Mouse (Mus musculus) liver, embryonic 16.5 days (tissue): Measurements from ENCODE around the gene Cd3e. TPM values are rescaled to one million over a fixed set of nuclear protein-coding genes. Genes with fewer than 3 reads are reported as not detected.

Source experiments
- ATAC-seq: fragments of 200-750 bp; cut with Nextera tagmentation; 2 replicates; pipeline ENCODE4 v1.8.0; 2017; ENCODE audit warnings: low read depth, mild to moderate bottlenecking, moderate number of reproducible peaks, moderate library complexity
- H3K27ac ChIP-seq: fragments of 300-500 bp; sonication (generic); 2 replicates; pipeline ENCODE4 v1.5.1; 2014; ENCODE audit warnings: mild to moderate bottlenecking, low read length
- H3K27me3 ChIP-seq: fragments of 300-500 bp; sonication (generic); 2 replicates; pipeline ENCODE4 v1.6.1; 2014; ENCODE audit warnings: low read depth, low read length, mixed read lengths; ENCODE audit not compliant: control insufficient read depth, insufficient read depth
- H3K36me3 ChIP-seq: fragments of 300-500 bp; sonication (generic); 2 replicates; pipeline ENCODE4 v1.6.1; 2014; ENCODE audit warnings: mild to moderate bottlenecking; ENCODE audit not compliant: control insufficient read depth, insufficient read depth
- H3K4me1 ChIP-seq: fragments of 300-500 bp; sonication (generic); 2 replicates; pipeline ENCODE4 v1.6.1; 2014; ENCODE audit warnings: low read depth, low read length, mixed read lengths; ENCODE audit not compliant: control insufficient read depth
- H3K4me2 ChIP-seq: fragments of 300-500 bp; sonication (generic); 2 replicates; pipeline ENCODE4 v1.6.1; 2014; ENCODE audit warnings: low read depth, low read length, mixed read lengths
- H3K4me3 ChIP-seq: fragments of 300-500 bp; sonication (generic); 2 replicates; pipeline ENCODE4 v1.5.1; 2014; ENCODE audit warnings: low read depth, mild to moderate bottlenecking, low read length
- H3K9ac ChIP-seq: fragments of 300-500 bp; sonication (generic); 2 replicates; pipeline ENCODE4 v1.6.1; 2014; ENCODE audit warnings: low read depth, low read length
- H3K9me3 ChIP-seq: fragments of 300-500 bp; sonication (generic); replicated peaks from 2 replicates; pipeline ENCODE4 v1.6.1; 2016; ENCODE audit warnings: low read length; ENCODE audit not compliant: control insufficient read depth
- WGBS: fragments of 180-500 bp; shearing (Covaris S2); extraction: QIAGEN DNeasy Blood & Tissue Kit; methylation state at CpG from one replicate; pipeline ENCODE4 v1.1.7; 2014; ENCODE audit not compliant: insufficient replicate concordance; 5-methylcytosine and 5-hydroxymethylcytosine counted together
- polyA plus RNA-seq: library from polyadenylated mRNA; unstranded; fragments of >200 nt; fragmentation: Nextera tagmentation; extraction: Ambion mirVana; gene quantifications from 2 replicates; pipeline ENCODE4 v1.2.1, GENCODE M21; 2015

Gene Cd3e
- polyA plus RNA-seq, 1 experiment from 2014 or later = not detected

DNA sequence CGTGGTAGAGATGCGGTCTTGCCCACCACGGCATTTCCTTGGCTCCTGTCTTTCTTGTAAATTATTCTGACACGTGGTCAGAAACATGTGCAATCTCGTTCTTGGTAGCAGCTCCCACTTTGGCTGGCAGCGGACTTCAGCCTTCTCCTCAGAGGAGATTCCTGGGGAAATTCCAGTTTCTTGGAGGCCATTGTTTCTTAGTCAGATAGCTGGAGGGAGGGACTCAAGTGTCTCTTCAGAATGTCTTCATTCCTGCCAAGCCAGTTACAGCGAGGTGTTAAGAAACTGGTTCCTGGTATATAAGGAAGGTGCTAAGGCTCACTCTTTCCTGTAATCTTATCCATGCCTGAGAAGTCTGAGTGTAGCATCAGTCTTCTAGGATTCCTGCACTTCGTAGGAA lies 17.9 kb upstream of the Cd3e start:
- Histone ChIP-seq H3K4me3 (no peak overlapping the region), H3K36me3 (no peaks in the 10 kb centered on the region), H3K27me3 (no peaks in the 10 kb centered on the region), H3K9me3 (no peaks in the 10 kb centered on the region), H3K4me2 (no peak overlapping the region), H3K4me1 (no peaks in the 10 kb centered on the region; the same call in 1 of the 2 replicates), H3K27ac (no peak overlapping the region), H3K9ac (no peak overlapping the region)
- no peak for ATAC-seq
- WGBS = 35% methylated on average over 8 of the region's 8 CpGs

DNA sequence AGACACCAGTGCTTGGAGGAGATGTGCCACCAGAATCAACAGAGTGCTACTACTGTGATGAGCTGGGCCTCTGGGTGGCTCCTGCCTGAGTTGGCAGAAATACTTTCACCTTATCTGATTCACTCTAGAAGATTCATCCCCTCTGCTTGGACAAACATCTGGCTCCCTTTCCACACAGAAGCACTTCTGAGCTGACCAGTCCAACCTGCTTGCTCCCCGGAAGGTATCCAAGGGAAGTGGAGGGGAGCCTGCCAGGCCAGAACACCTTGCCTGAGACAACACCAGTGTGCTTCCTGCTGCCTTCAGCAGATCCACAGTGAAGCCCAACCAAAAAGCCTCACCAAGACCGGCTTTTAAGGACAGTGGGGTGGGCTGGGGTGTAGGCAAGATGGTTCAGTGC lies 14.8 kb upstream of the Cd3e start:
- 60% methylated on average over 2 of the region's 2 CpGs for WGBS
- ATAC-seq = no peak
- H3K36me3 ChIP-seq = no peaks in the 10 kb centered on the region
- H3K27ac ChIP-seq = no peak overlapping the region
- no peaks in the 10 kb centered on the region for H3K4me1 ChIP-seq
- H3K9me3 ChIP-seq = no peaks in the 10 kb centered on the region
- H3K27me3 ChIP-seq = no peaks in the 10 kb centered on the region; the same call in 1 of the 2 replicates
- no peak overlapping the region for H3K9ac ChIP-seq
- H3K4me2 ChIP-seq = no peak overlapping the region
- H3K4me3 ChIP-seq = no peak overlapping the region

- no peak overlapping the region for H3K4me3 ChIP-seq
- H3K36me3 ChIP-seq = no peaks in the 10 kb centered on the region
- no peaks in the 10 kb centered on the region for H3K4me1 ChIP-seq
- H3K9ac ChIP-seq = no peak overlapping the region
- no peak overlapping the region for H3K27ac ChIP-seq
- H3K4me2 ChIP-seq = no peak overlapping the region
- no peak for ATAC-seq
- H3K9me3 ChIP-seq = no peaks in the 10 kb centered on the region
- H3K27me3 ChIP-seq = no peaks in the 10 kb centered on the region; the same call in 1 of the 2 replicates
- WGBS = 34% methylated on average over 3 of the region's 3 CpGs
These were observed 14.2 kb upstream of the Cd3e start for GRCm38 (mm10) chr9:45023638-45024037.

DNA sequence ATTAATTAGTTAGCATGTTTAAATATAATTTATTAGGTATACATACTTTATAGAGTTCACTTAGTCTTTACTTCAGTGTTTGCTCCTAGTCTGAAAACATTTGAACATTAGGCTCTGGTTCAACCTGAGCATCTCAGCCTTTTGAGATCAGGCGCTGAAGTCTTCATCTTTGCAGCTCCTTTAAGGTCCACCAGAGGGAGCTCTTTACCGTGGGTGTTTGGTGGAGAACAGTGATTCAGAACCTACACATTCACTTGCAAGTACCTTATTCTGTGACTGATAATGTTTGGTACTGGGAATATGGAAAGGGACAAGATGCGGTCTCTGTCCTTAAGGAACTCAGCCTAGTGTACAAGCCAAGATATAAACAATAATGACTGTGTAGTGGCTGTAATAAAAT lies 13.4 kb upstream of the Cd3e start:
- Histone ChIP-seq H3K9me3 (no peaks in the 10 kb centered on the region), H3K4me2 (no peak overlapping the region), H3K4me1 (no peaks in the 10 kb centered on the region), H3K9ac (no peak overlapping the region), H3K27ac (no peak overlapping the region), H3K36me3 (no peaks in the 10 kb centered on the region), H3K4me3 (no peak overlapping the region), H3K27me3 (no peaks in the 10 kb centered on the region; the same call in 1 of the 2 replicates)
- 4% methylated on average over 3 of the region's 3 CpGs for WGBS
- ATAC-seq = no peak

DNA sequence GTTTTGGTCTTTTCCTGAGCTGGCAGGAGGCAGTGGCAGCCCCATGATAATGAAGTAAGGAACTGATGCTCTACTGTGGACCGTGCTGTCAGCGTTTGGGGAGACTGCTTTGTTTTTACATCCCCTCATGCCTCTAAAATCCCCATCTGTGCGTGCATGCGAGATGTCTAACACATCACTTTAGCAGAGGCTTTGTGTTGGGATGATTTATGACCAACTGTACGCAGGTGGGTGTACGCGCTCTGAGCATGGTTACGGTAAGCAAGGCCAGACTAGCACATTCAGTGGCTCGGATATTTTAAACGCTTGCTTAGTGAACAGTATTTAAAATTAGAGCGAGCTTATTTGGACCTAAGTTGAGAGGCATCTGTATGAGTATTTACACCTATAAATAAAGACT lies 8.6 kb upstream of the Cd3e start:
- Histone ChIP-seq H3K4me1 (no peaks in the 10 kb centered on the region), H3K4me3 (no peak overlapping the region), H3K27ac (no peak overlapping the region), H3K4me2 (no peak overlapping the region), H3K27me3 (no peaks in the 10 kb centered on the region; the same call in 1 of the 2 replicates), H3K36me3 (no peaks in the 10 kb centered on the region), H3K9ac (no peak overlapping the region), H3K9me3 (no peaks in the 10 kb centered on the region)
- ATAC-seq = no peak
- WGBS = 68% methylated on average over 11 of the region's 11 CpGs

DNA sequence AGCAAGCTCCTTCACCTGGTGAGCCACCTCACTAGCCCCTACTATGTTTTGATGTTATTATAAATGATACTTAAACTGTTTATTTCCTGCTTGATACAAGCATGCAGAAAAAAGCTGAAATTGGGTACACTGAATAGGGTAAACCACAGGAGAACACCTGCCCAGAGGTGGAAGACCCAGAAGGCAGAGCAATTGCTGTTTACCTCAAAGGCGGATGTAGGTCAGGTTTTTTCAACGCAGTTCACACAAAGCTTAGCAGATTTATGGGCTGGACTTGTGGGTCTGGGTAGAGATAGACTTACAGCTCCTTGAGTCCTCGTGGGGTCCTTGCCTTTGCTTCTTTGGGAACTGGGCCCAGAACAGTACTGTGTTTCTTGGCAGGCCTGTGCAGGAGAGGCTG lies 6.4 kb upstream of the Cd3e start:
- Histone ChIP-seq H3K27ac (no peak overlapping the region), H3K4me2 (no peak overlapping the region), H3K27me3 (no peaks in the 10 kb centered on the region; the same call in 1 of the 2 replicates), H3K4me1 (no peaks in the 10 kb centered on the region), H3K36me3 (no peaks in the 10 kb centered on the region), H3K9me3 (no peaks in the 10 kb centered on the region), H3K4me3 (no peak overlapping the region), H3K9ac (no peak overlapping the region)
- WGBS = 46% methylated on average over 3 of the region's 3 CpGs
- ATAC-seq = no peak

GRCm38 (mm10) chr9:45014879-45015278 lies 5.5 kb upstream of the Cd3e start:
- Histone ChIP-seq H3K9me3 (no peaks in the 10 kb centered on the region), H3K4me3 (no peak overlapping the region), H3K4me2 (no peak overlapping the region), H3K9ac (no peak overlapping the region), H3K36me3 (no peaks in the 10 kb centered on the region), H3K4me1 (no peaks in the 10 kb centered on the region), H3K27ac (no peak overlapping the region), H3K27me3 (no peaks in the 10 kb centered on the region; the same call in 1 of the 2 replicates)
- WGBS = 14% methylated on average over 2 of the region's 2 CpGs
- no peak for ATAC-seq

DNA sequence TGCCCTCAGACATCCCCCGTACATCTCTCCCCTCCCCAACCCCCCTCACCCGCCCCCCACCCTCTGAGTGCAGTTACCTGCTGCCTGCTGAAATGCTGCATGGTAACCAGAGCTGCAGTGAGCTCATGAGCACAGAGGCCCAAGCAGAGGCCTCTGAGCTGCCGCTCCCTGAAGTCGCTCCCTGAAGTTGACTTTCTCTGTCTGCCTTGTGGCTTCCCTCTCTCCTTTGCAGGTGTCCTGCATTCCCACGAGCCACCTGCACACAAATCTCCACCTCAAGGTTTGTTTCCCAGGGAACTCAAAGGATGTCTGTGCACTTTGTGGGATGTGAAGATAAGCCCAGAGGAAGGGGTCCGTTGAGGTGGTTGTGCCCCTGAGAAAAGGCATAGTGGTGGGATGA lies 1.9 kb upstream of the Cd3e start:
- Histone ChIP-seq H3K4me1 (no peaks in the 10 kb centered on the region), H3K9me3 (no peaks in the 10 kb centered on the region), H3K27me3 (no peaks in the 10 kb centered on the region; the same call in 1 of the 2 replicates), H3K9ac (no peak overlapping the region), H3K36me3 (no peaks in the 10 kb centered on the region), H3K4me2 (no peak overlapping the region), H3K27ac (no peak overlapping the region), H3K4me3 (no peak overlapping the region)
- WGBS = 49% methylated on average over 5 of the region's 6 CpGs
- ATAC-seq = no peak

DNA sequence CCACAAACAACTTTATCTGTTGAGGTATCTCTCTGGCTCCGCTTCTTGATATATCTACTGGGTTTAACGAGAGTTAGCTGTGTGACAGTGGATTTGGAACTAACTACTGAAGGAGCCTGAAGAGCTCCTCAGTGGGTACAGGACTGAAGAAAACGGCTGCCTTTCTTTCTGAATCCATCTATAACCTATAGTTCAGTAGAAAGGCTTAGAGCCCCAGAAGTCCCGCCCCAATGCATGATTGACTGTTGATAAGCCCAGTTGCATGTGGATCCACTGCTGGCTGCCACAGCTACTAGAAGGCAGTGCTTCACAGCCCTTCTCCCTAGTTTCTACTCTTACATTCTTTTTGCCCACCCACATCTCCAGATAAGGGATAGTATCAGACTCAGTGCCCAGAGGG lies 1.0 kb upstream of the Cd3e start:
- ATAC-seq = no peak
- 35% methylated on average over 4 of the region's 4 CpGs for WGBS

More for the DNA sequence above, 1.0 kb upstream of the Cd3e start:
- no peak overlapping the region for H3K9ac ChIP-seq
- no peak overlapping the region for H3K4me2 ChIP-seq
- no peak overlapping the region for H3K4me3 ChIP-seq
- no peak overlapping the region for H3K27ac ChIP-seq
- no peaks in the 10 kb centered on the region for H3K4me1 ChIP-seq
- no peaks in the 10 kb centered on the region for H3K9me3 ChIP-seq
- H3K27me3 ChIP-seq = no peaks in the 10 kb centered on the region; the same call in 1 of the 2 replicates
- no peaks in the 10 kb centered on the region for H3K36me3 ChIP-seq
